Mouse (Mus musculus) heart, embryonic 15.5 days (tissue): ENCODE measurements around the gene Nprl2. TPM values are rescaled to one million over a fixed set of nuclear protein-coding genes. Genes with fewer than 3 reads are reported as not detected.

Experiments used
- ATAC-seq: fragments of 200-750 bp; cut with Nextera tagmentation; replicated peaks from 2 replicates; pipeline ENCODE4 v1.8.0; 2017; ENCODE audit warnings: low read depth, moderate TSS enrichment; ENCODE audit not compliant: insufficient number of reproducible peaks, insufficient read depth, low FRiP score
- H3K27ac ChIP-seq: fragments of 300-500 bp; sonication (generic); 2 replicates; pipeline ENCODE4 v1.5.1; 2015; ENCODE audit warnings: mild to moderate bottlenecking, inconsistent platforms
- H3K27me3 ChIP-seq: fragments of 300-500 bp; sonication (generic); 2 replicates; pipeline ENCODE4 v1.6.1; 2015; ENCODE audit warnings: inconsistent platforms
- H3K36me3 ChIP-seq: fragments of 300-500 bp; sonication (generic); 2 replicates; pipeline ENCODE4 v1.6.1; 2015; ENCODE audit warnings: mild to moderate bottlenecking, inconsistent platforms
- H3K4me1 ChIP-seq: fragments of 300-500 bp; sonication (generic); replicated peaks from 2 replicates; pipeline ENCODE4 v1.6.1; 2015; ENCODE audit warnings: inconsistent platforms
- H3K4me2 ChIP-seq: fragments of 300-500 bp; sonication (generic); 2 replicates; pipeline ENCODE4 v1.6.1; 2015; ENCODE audit warnings: inconsistent platforms, mild to moderate bottlenecking, moderate library complexity
- H3K4me3 ChIP-seq: fragments of 300-500 bp; sonication (generic); 2 replicates; pipeline ENCODE4 v1.5.1; 2015; ENCODE audit warnings: mild to moderate bottlenecking, inconsistent platforms
- H3K9ac ChIP-seq: fragments of 300-500 bp; sonication (generic); 2 replicates; pipeline ENCODE4 v1.6.1; 2015; ENCODE audit warnings: mild to moderate bottlenecking, inconsistent platforms
- H3K9me3 ChIP-seq: fragments of 300-500 bp; sonication (generic); replicated peaks from 2 replicates; pipeline ENCODE4 v1.6.1; 2016; ENCODE audit warnings: inconsistent platforms
- WGBS: fragments of 180-500 bp; shearing (Covaris S2); methylation state at CpG from one replicate; pipeline ENCODE4 v1.1.7; 2015; ENCODE audit warnings: mixed read lengths; 5-methylcytosine and 5-hydroxymethylcytosine counted together
- polyA plus RNA-seq: library from polyadenylated mRNA; unstranded; fragments of >200 nt; fragmentation: Nextera tagmentation; extraction: Ambion mirVana; gene quantifications from 2 replicates; pipeline ENCODE4 v1.2.1, GENCODE M21; 2015

The Nprl2 gene
- polyA plus RNA-seq, 1 experiment from 2014 or later: 26.4 TPM

DNA sequence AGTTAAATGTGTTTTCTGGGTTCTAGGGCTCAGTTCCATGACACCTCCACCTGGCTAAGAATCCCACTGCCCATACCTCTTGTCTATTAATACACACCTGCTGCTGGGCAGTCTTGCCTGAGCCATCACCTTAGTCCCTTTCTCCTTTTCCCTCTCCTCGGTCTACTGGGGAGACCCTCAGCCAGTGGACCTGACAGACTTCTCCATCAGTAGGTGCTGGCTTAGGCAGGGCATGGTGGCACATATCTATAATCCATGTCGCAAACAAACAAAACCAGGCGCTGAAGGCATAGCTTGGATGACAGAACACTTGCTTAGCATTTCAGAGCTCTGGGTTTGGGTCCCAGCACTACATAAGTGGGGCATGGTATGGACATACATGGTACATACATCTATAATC, 3.3 kb upstream of the Nprl2 start:
- H3K4me2 ChIP-seq: no peak overlapping the region
- no peak overlapping the region for H3K4me3 ChIP-seq
- 92% methylated on average over 3 of the region's 3 CpGs for WGBS

DNA sequence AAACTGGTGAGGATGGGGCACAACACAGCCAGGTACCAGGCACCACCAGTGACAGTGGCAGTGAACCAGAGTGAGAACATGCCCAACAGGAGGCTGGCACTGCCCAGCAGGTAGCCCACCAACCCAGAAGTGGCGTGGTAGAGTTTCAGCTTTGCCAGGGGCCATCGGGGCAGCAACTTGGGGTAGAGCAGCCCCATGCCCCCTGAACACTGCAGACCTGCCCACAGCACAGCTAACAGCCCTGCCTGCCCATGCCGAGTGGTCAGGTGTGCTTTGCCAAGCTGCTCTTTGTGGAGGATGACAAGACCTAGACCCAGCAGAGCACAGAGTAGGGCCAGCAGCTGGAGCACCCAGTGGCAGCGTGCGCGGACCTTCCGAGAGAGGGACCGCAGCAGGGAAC, 2.1 kb upstream of the Nprl2 start:
- H3K4me3 ChIP-seq: no peak overlapping the region
- peaks cover 37% of the 10 kb centered on the region for H3K36me3 ChIP-seq
- H3K27ac ChIP-seq: no peak overlapping the region
- H3K4me2 ChIP-seq: no peak overlapping the region
- WGBS: 94% methylated on average over 8 of the region's 8 CpGs
- no peak for ATAC-seq
- no peaks in the 10 kb centered on the region for H3K9me3 ChIP-seq
- H3K9ac ChIP-seq: no peak overlapping the region
- no peaks in the 10 kb centered on the region for H3K27me3 ChIP-seq
- peaks cover 46% of the 10 kb centered on the region for H3K4me1 ChIP-seq

More for the DNA sequence above, 3.3 kb upstream of the Nprl2 start:
- H3K36me3 ChIP-seq: peaks cover 29% of the 10 kb centered on the region
- H3K27me3 ChIP-seq: no peaks in the 10 kb centered on the region
- no peak overlapping the region for H3K27ac ChIP-seq
- H3K9me3 ChIP-seq: no peaks in the 10 kb centered on the region
- peaks cover 46% of the 10 kb centered on the region for H3K4me1 ChIP-seq
- no peak overlapping the region for H3K9ac ChIP-seq
- ATAC-seq: no peak

DNA sequence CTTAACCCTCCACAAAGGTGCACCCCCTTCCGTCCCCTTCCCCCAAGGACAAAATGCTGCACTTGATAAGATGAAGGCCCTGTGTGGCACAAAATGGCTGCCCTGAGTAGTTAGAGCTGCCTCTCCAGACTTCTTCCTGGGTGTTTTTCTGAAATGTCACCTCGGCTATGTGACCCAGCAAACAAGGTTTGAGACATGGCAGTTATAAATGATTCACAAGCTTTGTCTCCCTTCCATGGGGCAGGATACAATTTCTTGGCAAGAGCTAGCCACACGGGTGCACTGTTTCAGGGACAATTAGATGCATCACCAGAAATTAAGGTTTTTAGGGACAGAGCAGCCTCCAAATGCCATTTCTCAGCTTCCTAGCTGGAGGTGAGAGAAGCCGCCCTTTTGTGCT, 1.6 kb upstream of the Nprl2 start:
- Histone ChIP-seq H3K4me1 (peaks cover 41% of the 10 kb centered on the region), H3K4me3 (no peak overlapping the region), H3K27me3 (no peaks in the 10 kb centered on the region), H3K27ac (no peak overlapping the region), H3K4me2 (no peak overlapping the region), H3K9ac (no peak overlapping the region), H3K36me3 (peaks cover 37% of the 10 kb centered on the region), H3K9me3 (no peaks in the 10 kb centered on the region)
- 66% methylated on average over 4 of the region's 4 CpGs for WGBS
- ATAC-seq: no peak

DNA sequence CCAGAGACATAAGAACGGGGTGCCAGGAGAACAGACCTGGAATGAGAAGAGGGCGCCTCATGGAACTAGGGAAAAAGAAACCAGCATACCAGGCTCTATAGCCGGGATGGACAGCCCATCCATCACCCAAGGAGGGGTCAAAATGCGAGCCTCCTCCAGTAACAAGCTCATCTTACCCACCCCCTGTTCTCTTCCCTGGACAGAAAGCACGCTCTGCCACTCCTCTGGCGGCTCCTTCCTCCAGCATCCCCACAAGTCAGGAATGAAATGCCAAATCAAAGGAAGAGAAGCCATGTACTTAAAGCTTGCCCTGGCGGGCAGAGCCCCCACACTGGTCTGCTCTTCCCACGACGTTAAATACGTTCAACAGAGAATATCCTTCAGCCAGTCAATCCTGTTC, 1.0 kb upstream of the Nprl2 start:
- Histone ChIP-seq H3K27me3 (no peaks in the 10 kb centered on the region), H3K9me3 (no peaks in the 10 kb centered on the region), H3K9ac (0 out of 2 replicates have a peak overlapping the region, but pooled peaks have one; percentile 66), H3K4me1 (peaks cover 38% of the 10 kb centered on the region), H3K36me3 (peaks cover 37% of the 10 kb centered on the region), H3K4me3 (peak overlapping the region; percentile 71), H3K27ac (no peak overlapping the region), H3K4me2 (peak overlapping the region; percentile 72)
- no peak for ATAC-seq
- 31% methylated on average over 10 of the region's 10 CpGs for WGBS

DNA sequence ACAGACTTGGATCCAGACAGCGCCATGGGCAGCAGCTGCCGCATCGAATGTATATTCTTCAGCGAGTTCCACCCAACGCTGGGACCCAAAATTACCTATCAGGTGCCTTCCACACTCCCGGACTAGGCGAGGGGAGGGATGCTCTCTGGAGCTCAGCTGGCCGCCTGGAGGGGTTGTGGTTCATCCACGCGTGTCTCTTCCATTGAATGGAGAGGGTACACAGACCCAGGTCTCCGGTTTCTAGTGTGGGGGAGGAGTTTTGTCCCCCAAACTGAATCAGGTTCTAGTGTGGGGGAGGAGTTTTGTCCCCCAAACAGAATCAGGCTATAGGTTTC, 293 bp downstream of the Nprl2 start:
- under 1% methylated on average over 11 of the region's 11 CpGs for WGBS
- Histone ChIP-seq H3K4me2 (peak overlapping the region; percentile 72), H3K9me3 (no peaks in the 10 kb centered on the region), H3K27ac (peak overlapping the region; percentile 42), H3K4me1 (peaks cover 38% of the 10 kb centered on the region), H3K9ac (peak overlapping the region; percentile 66), H3K4me3 (peak overlapping the region; percentile 71), H3K27me3 (no peaks in the 10 kb centered on the region), H3K36me3 (peaks cover 34% of the 10 kb centered on the region)
- 0 out of 2 replicates have a peak, but pooled peaks have one; percentile 2 for ATAC-seq

DNA sequence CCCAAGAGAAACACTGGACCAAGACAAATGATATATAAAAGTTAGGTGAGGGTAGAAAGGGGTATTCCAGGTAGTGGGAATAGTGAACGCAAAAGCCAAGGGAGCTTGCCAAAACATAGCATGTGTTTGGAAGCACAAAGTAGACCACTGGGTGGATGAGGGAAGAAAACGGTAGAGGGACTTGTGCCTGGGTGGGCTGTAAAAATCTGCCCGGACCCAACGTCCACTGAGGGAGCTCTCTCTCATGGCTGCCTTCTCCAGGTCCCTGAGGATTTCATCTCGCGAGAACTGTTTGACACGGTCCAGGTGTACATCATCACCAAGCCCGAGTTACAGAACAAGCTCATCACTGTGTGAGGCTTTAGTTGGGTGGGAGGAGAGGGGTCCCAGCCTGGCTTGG, 695 bp downstream of the Nprl2 start:
- no peak for ATAC-seq
- H3K4me2 ChIP-seq: peak overlapping the region; percentile 72
- no peaks in the 10 kb centered on the region for H3K9me3 ChIP-seq
- no peaks in the 10 kb centered on the region for H3K27me3 ChIP-seq
- H3K4me3 ChIP-seq: peak overlapping the region; percentile 71
- 46% methylated on average over 8 of the region's 8 CpGs for WGBS
- peaks cover 39% of the 10 kb centered on the region for H3K4me1 ChIP-seq
- peak overlapping the region; percentile 66 for H3K9ac ChIP-seq
- no peak overlapping the region for H3K27ac ChIP-seq
- peaks cover 31% of the 10 kb centered on the region for H3K36me3 ChIP-seq

DNA sequence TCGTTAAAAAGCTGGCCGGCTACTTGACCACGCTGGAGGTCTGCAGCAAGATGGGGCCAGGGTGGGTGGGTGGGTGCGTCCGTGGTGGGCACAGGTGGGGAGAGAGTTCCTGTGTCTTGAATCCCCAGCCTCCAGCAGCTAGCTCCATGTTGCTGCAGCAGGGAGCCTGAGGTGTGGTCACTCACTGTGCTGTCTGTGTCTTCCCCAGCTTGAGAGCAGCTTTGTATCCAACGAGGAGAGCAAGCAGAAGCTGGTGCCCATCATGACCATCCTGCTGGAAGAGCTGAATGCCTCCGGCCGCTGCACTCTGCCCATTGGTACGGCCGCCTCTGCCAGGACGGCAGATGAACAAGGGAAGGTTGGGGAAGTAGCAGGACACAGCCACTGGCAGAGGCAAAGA, 1.3 kb downstream of the Nprl2 start:
- peaks cover 39% of the 10 kb centered on the region for H3K4me1 ChIP-seq
- no peak overlapping the region for H3K4me3 ChIP-seq
- WGBS: 78% methylated on average over 11 of the region's 11 CpGs
- no peaks in the 10 kb centered on the region for H3K27me3 ChIP-seq
- H3K36me3 ChIP-seq: peaks cover 25% of the 10 kb centered on the region
- no peak overlapping the region for H3K27ac ChIP-seq
- no peak overlapping the region for H3K9ac ChIP-seq
- ATAC-seq: no peak
- H3K4me2 ChIP-seq: no peak overlapping the region
- H3K9me3 ChIP-seq: no peaks in the 10 kb centered on the region

DNA sequence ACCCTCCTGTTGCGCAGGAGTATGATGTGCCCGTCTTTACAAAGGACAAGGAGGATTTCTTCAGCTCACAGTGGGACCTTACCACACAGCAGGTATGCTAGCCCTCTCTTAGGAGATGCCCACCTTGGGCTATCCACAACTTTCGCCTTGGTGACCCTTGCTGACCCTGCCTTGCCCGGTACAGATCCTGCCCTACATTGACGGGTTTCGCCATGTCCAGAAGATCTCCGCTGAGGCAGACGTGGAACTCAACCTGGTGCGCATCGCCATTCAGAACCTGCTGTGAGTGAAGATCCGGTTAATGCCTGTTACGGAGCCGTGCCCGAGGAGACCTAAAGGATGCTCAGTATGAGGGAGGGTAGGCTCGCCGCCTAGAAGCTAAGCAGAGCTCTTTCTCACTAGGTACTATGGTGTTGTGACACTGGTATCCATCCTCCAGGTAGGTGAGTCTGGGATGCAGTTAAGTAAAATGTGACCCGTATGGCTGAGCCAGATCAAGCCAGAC, 2.2 kb downstream of the Nprl2 start:
- Histone ChIP-seq H3K4me2 (no peak overlapping the region), H3K27ac (no peak overlapping the region), H3K4me1 (peaks cover 39% of the 10 kb centered on the region), H3K27me3 (peaks cover 6% of the 10 kb centered on the region; the same call in 1 of the 2 replicates), H3K9ac (no peak overlapping the region), H3K4me3 (no peak overlapping the region), H3K9me3 (no peaks in the 10 kb centered on the region), H3K36me3 (peaks cover 15% of the 10 kb centered on the region; the same call in 1 of the 2 replicates)
- 92% methylated on average over 17 of the region's 17 CpGs for WGBS
- no peak for ATAC-seq

DNA sequence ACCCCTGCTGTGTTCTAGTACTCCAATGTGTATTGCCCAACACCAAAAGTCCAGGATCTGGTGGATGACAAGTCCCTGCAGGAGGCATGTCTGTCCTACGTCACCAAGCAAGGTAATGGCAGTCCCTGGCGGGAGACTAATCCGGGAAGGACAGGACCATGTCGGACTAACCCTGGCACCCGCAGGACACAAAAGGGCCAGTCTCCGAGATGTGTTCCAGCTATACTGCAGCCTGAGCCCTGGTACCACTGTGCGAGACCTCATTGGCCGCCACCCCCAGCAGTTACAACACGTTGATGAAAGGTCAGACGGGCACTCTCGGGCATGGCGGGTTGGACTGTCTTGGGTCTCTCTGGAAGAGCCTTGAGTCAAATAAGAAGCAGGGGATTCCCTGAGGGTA, 2.7 kb downstream of the Nprl2 start:
- Histone ChIP-seq H3K9me3 (no peaks in the 10 kb centered on the region), H3K9ac (no peak overlapping the region), H3K4me1 (peaks cover 39% of the 10 kb centered on the region), H3K27ac (no peak overlapping the region), H3K4me3 (no peak overlapping the region), H3K36me3 (peaks cover 11% of the 10 kb centered on the region; the same call in 1 of the 2 replicates), H3K27me3 (peaks cover 8% of the 10 kb centered on the region; the same call in 1 of the 2 replicates), H3K4me2 (no peak overlapping the region)
- ATAC-seq: no peak
- WGBS: 88% methylated on average over 12 of the region's 12 CpGs

DNA sequence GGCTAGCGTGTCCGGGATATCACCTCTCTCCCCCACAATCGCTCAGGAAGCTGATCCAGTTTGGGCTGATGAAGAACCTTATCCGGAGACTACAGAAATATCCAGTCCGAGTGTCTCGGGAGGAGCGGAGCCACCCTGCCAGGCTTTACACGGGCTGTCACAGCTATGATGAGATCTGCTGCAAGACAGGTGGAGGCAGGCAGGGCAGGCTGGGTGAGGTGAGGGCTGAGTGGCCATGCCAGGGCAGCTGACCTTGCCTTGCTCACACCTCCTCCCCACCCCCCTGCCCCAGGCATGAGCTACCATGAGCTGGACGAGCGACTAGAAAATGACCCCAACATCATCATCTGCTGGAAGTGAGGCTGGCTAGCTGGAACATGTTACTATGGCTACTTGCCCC, 3.2 kb downstream of the Nprl2 start:
- H3K9ac ChIP-seq: no peak overlapping the region
- ATAC-seq: no peak
- H3K4me3 ChIP-seq: no peak overlapping the region
- peaks cover 8% of the 10 kb centered on the region; the same call in 1 of the 2 replicates for H3K36me3 ChIP-seq
- H3K9me3 ChIP-seq: no peaks in the 10 kb centered on the region
- no peak overlapping the region for H3K4me2 ChIP-seq
- peaks cover 11% of the 10 kb centered on the region; the same call in 1 of the 2 replicates for H3K27me3 ChIP-seq
- no peak overlapping the region for H3K27ac ChIP-seq
- WGBS: 79% methylated on average over 10 of the region's 10 CpGs
- H3K4me1 ChIP-seq: peaks cover 39% of the 10 kb centered on the region

DNA sequence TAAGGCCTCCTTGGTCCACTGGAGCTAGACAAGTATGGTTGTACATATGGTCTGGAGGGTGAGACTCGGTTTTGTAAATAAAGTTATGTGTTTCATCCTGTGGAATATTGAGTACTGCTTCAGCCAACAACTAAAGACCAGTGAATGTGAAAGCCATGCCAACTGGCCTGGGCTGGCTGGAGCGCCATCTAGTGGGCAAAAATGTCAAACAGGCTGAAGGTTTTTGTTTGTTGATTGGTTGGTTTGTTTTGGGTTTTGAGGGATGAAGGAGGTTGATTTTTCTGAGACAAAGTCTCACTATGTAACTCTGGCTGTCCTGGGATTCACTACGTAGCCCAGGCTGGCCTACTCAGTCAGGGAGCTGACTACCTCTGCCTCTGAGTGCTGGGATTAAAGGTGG, 3.6 kb downstream of the Nprl2 start:
- 14% methylated on average over 3 of the region's 3 CpGs for WGBS
- no peak for ATAC-seq
- no peak overlapping the region for H3K27ac ChIP-seq
- no peak overlapping the region for H3K9ac ChIP-seq
- peaks cover 39% of the 10 kb centered on the region for H3K4me1 ChIP-seq
- H3K27me3 ChIP-seq: peaks cover 14% of the 10 kb centered on the region; the same call in 1 of the 2 replicates
- no peaks in the 10 kb centered on the region for H3K9me3 ChIP-seq
- H3K4me2 ChIP-seq: no peak overlapping the region
- peaks cover 8% of the 10 kb centered on the region; the same call in 1 of the 2 replicates for H3K36me3 ChIP-seq
- H3K4me3 ChIP-seq: no peak overlapping the region

DNA sequence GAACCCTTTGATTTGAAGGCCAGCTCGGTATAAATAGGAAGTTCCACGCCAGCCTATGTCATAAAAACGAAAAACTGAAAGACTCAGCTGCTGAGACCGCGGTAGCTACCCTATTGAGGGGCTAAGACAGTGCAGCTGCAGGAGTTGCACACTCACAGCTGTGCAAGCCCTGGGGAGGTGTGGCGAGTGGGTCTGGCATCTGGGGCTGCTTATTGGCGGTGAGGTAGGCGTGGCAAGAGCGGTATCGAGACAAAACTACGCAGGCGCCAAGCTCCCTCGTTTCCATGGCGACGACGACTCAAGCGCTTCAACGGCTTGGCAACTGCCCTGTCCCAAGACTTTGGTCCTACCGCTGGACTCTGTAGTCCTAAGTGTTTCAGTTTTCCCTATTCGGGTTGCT, 5.0 kb downstream of the Nprl2 start, which contains the start of gene Zmynd10:
Gene Zmynd10 (plus strand): TSS at position 273 of the 400 bp plus-strand sequence.
- H3K27me3 ChIP-seq: peaks cover 18% of the 10 kb centered on the region; the same call in 1 of the 2 replicates
- peak; percentile 33; the same call in 1 of the 2 replicates for ATAC-seq
- H3K36me3 ChIP-seq: peaks cover 8% of the 10 kb centered on the region; the same call in 1 of the 2 replicates
- H3K9me3 ChIP-seq: no peaks in the 10 kb centered on the region
- H3K27ac ChIP-seq: 0 out of 2 replicates have a peak within 1 kb of the TSS, but pooled peaks have one; percentile 11
- peak within 1 kb of the TSS; percentile 26 for H3K4me3 ChIP-seq
- H3K9ac ChIP-seq: 0 out of 2 replicates have a peak within 1 kb of the TSS, but pooled peaks have one; percentile 7
- peak within 1 kb of the TSS; percentile 58 for H3K4me2 ChIP-seq
- H3K4me1 ChIP-seq: peaks cover 44% of the 10 kb centered on the region
- 3% methylated on average over 20 of the region's 20 CpGs for WGBS
